Mouse (Mus musculus): ENCODE results near the gene Lgr6. TPM values are rescaled to one million over a fixed set of nuclear protein-coding genes. Genes with fewer than 3 reads are reported as not detected.

The Lgr6 gene
- 0.16 TPM for polyA plus RNA-seq (2014; fragmentation: Illumina TruSeq; extraction: RNeasy Lipid Tissue Mini Kit (QIAGEN cat#74804); ENCODE audit: low read depth, low replicate concordance)

GRCm38 (mm10) chr1:135105124-135105523 is at the start of gene Lgr6:
Gene Lgr6, minus strand, starts transcription at chr1:135105276.

GRCm38 (mm10) chr1:135146077-135146945 is 41.2 kb upstream of the Lgr6 start, which contains the start of gene Arl8a:
Gene Arl8a, plus strand, starts transcription at chr1:135146824.

GRCm38 (mm10) chr1:135132473-135132872 is 27.4 kb upstream of the Lgr6 start, which contains the start of gene Ptpn7:
Gene Ptpn7, plus strand, starts transcription at chr1:135132700.

GRCm38 (mm10) chr1:134962053-134962803 is 142.8 kb downstream of the Lgr6 start, which contains the start of gene Ube2t:
Gene Ube2t, plus strand, starts transcription at chr1:134962565.

GRCm38 (mm10) chr1:134955637-134956176 is 149.4 kb downstream of the Lgr6 start, which contains the start of gene Ppp1r12b:
Gene Ppp1r12b, minus strand, starts transcription at chr1:134955942.

Other genes starting within 250 kb of the Lgr6 start
- gene Ppp1r12b, start 149.3 kb downstream of the Lgr6 start, polyA plus RNA-seq (2014; fragmentation: Illumina TruSeq; extraction: RNeasy Lipid Tissue Mini Kit (QIAGEN cat#74804); ENCODE audit: low read depth, low replicate concordance) = 35.8 TPM
- gene Ube2t, start 142.7 kb downstream of the Lgr6 start, polyA plus RNA-seq (2014; fragmentation: Illumina TruSeq; extraction: RNeasy Lipid Tissue Mini Kit (QIAGEN cat#74804); ENCODE audit: low read depth, low replicate concordance) = 11.7 TPM
- gene Ptpn7, start 27.4 kb upstream of the Lgr6 start, polyA plus RNA-seq (2014; fragmentation: Illumina TruSeq; extraction: RNeasy Lipid Tissue Mini Kit (QIAGEN cat#74804); ENCODE audit: low read depth, low replicate concordance) = 0.60 TPM
- 24.8 TPM for gene Arl8a, start 41.5 kb upstream of the Lgr6 start, polyA plus RNA-seq (2014; fragmentation: Illumina TruSeq; extraction: RNeasy Lipid Tissue Mini Kit (QIAGEN cat#74804); ENCODE audit: low read depth, low replicate concordance)
- 1.0 TPM for gene Gpr37l1, start 62.4 kb upstream of the Lgr6 start, polyA plus RNA-seq (2014; fragmentation: Illumina TruSeq; extraction: RNeasy Lipid Tissue Mini Kit (QIAGEN cat#74804); ENCODE audit: low read depth, low replicate concordance)
- 38.8 TPM for gene Elf3, start 153.3 kb upstream of the Lgr6 start, polyA plus RNA-seq (2014; fragmentation: Illumina TruSeq; extraction: RNeasy Lipid Tissue Mini Kit (QIAGEN cat#74804); ENCODE audit: low read depth, low replicate concordance)
- gene Rnpep, start 178.8 kb upstream of the Lgr6 start, polyA plus RNA-seq (2014; fragmentation: Illumina TruSeq; extraction: RNeasy Lipid Tissue Mini Kit (QIAGEN cat#74804); ENCODE audit: low read depth, low replicate concordance) = 31.2 TPM
- 23.1 TPM for gene Timm17a, start 208.5 kb upstream of the Lgr6 start, polyA plus RNA-seq (2014; fragmentation: Illumina TruSeq; extraction: RNeasy Lipid Tissue Mini Kit (QIAGEN cat#74804); ENCODE audit: low read depth, low replicate concordance)
- gene Lmod1, start 219.5 kb upstream of the Lgr6 start, polyA plus RNA-seq (2014; fragmentation: Illumina TruSeq; extraction: RNeasy Lipid Tissue Mini Kit (QIAGEN cat#74804); ENCODE audit: low read depth, low replicate concordance) = 6.6 TPM